ENCODE assay signal across 10 mouse cellular contexts in genomic region chr15:89073993-89074603, GRCm38 (mm10). TPM values are rescaled to one million over a fixed set of nuclear protein-coding genes. Genes with fewer than 3 reads are reported as not detected.
DNase-seq lines count a peak whose midpoint lies in the region; ATAC-seq lines count a peak whose summit lies in the region.
"Had no signal": no experiment of that assay in that cellular context is flagged by ENCODE, and none has a peak within 500 bp of the region (broad histone marks: within the 10 kb centered on the region; RNA-seq: fewer than 3 reads in every experiment).

No protein-coding gene starts in this region.

- DNase-seq in heart, adult 11 months: peak; percentile 97
- DNase-seq in heart, postnatal 25 days (ENCODE audit: low spot score): no peak
- DNase-seq in 416B (ENCODE audit: low read depth): peak; percentile 58
- DNase-seq in heart, adult 18-20 months: peak; percentile 60 to 68
- DNase-seq in cerebellum, postnatal 25 days: no peak
- no peak for DNase-seq in T-cell, adult 2 months (ENCODE audit: low spot score)
- no peak for DNase-seq in cerebellum, adult 9-10 months
- DNase-seq: gastrocnemius, postnatal 14 days had no signal

- H3K27ac ChIP-seq in hindbrain, embryonic 15.5 days (replicated peaks): peak overlapping the region; percentile 93; the same call in 1 of the 2 replicates

- H3K9me3 ChIP-seq in hindbrain, embryonic 15.5 days: no peaks in the 10 kb centered on the region

- no peak overlapping the region for H3K4me2 ChIP-seq in hindbrain, embryonic 15.5 days

- WGBS in hindbrain, embryonic 15.5 days: 86% methylated on average over 10 of the region's 10 CpGs

- H3K9ac ChIP-seq in hindbrain, embryonic 15.5 days: no peak overlapping the region

- H3K4me1 ChIP-seq in hindbrain, embryonic 15.5 days (replicated peaks): peaks cover 42% of the 10 kb centered on the region

- H3K27me3 ChIP-seq in hindbrain, embryonic 15.5 days: no peaks in the 10 kb centered on the region

- ATAC-seq in hindbrain, embryonic 15.5 days (ENCODE audit: low FRiP score, low read depth): no peak

- intact Hi-C loops in heart, postnatal 25 days (cut with DNase I): no loop called here

- no peaks in the 10 kb centered on the region for H3K36me3 ChIP-seq in hindbrain, embryonic 15.5 days

- H3K4me3 ChIP-seq in hindbrain, embryonic 15.5 days: no peak overlapping the region

RNA-seq across cellular contexts. Expression of gene Trabd, which starts 0.8 kb away (rescaled TPM):
- total RNA-seq in heart, postnatal 25 days (2021): 10 to 100 TPM; 44.2 to 45.5 TPM
- total RNA-seq in heart, adult 18-20 months (2021): 10 to 100 TPM; 46.6 to 56.5 TPM
- polyA plus RNA-seq in hindbrain, embryonic 15.5 days (2015; fragmentation: Nextera tagmentation; extraction: Ambion mirVana): 37.9 and 41.7 TPM in 2 replicates

RNA-seq across cellular contexts. Expression of gene Panx2, which starts 14.6 kb away (rescaled TPM):
- total RNA-seq in heart, postnatal 25 days (2021): 1 to 10 TPM; 1.4 to 1.6 TPM
- total RNA-seq in heart, adult 18-20 months (2021): 1 to 10 TPM; 2.0 to 2.4 TPM
- polyA plus RNA-seq in hindbrain, embryonic 15.5 days (2015; fragmentation: Nextera tagmentation; extraction: Ambion mirVana): 7.9 and 9.2 TPM in 2 replicates
- polyA plus RNA-seq: macrophage had no signal

RNA-seq across cellular contexts. Expression of gene Selenoo, which starts 14.8 kb away (rescaled TPM):
- 10 to 100 TPM; 15.1 to 15.2 TPM for total RNA-seq in heart, postnatal 25 days (2021)
- total RNA-seq in heart, adult 18-20 months (2021): 10 to 100 TPM; 16.1 to 16.5 TPM
- polyA plus RNA-seq in hindbrain, embryonic 15.5 days (2015; fragmentation: Nextera tagmentation; extraction: Ambion mirVana): 20.1 and 21.3 TPM in 2 replicates

RNA-seq across cellular contexts. Expression of gene Tubgcp6, which starts 48.8 kb away (rescaled TPM):
- 1 to 10 TPM; 8.8 to 9.4 TPM for total RNA-seq in heart, postnatal 25 days (2021)
- total RNA-seq in heart, adult 18-20 months (2021): 1 to 10 TPM; 7.4 to 8.5 TPM
- polyA plus RNA-seq in hindbrain, embryonic 15.5 days (2015; fragmentation: Nextera tagmentation; extraction: Ambion mirVana): 16.6 and 16.9 TPM in 2 replicates

RNA-seq across cellular contexts. Expression of gene Hdac10, which starts 54.4 kb away (rescaled TPM):
- 1 to 10 TPM; 7.4 to 8.3 TPM for total RNA-seq in heart, postnatal 25 days (2021)
- 1 to 10 TPM; 6.3 to 7.4 TPM for total RNA-seq in heart, adult 18-20 months (2021)
- polyA plus RNA-seq in hindbrain, embryonic 15.5 days (2015; fragmentation: Nextera tagmentation; extraction: Ambion mirVana): 25.3 and 27.6 TPM in 2 replicates

Comparison
In these comparisons a context has a peak if more than half of its experiments do, and no peak if none do; other contexts are left out.
1. DNase-seq: peak in heart, adult 11 months (single experiment), 416B (single experiment) and heart, adult 18-20 months (2 of 2); none in heart, postnatal 25 days (single experiment), cerebellum, postnatal 25 days (0 of 2), T-cell, adult 2 months (single experiment) and cerebellum, adult 9-10 months (single experiment).